Mouse (Mus musculus): Measurements from ENCODE around the gene Siva1.

- TF ChIP-seq EP300 (IDR thresholded peaks at IDR 0.05; ENCODE audit: low read length) (no peak), ZMIZ1 (IDR thresholded peaks at IDR 0.05; ENCODE audit: low read depth, low read length) (no peak), USF1 (IDR thresholded peaks at IDR 0.05; ENCODE audit: low read depth, low read length) (no peak), MEF2A (IDR thresholded peaks at IDR 0.05; ENCODE audit: borderline replicate concordance, low read depth, low read length) (no peak), MAX (IDR thresholded peaks at IDR 0.05; ENCODE audit: low read length) (no peak), KAT2A (IDR thresholded peaks at IDR 0.05; ENCODE audit: insufficient replicate concordance, low read length) (no peak), POLR2A (IDR thresholded peaks at IDR 0.05; ENCODE audit: low read depth, low read length) (no peak), CHD1 (IDR thresholded peaks at IDR 0.05; ENCODE audit: low read depth, low read length) (no peak), CTCF (conservative IDR thresholded peaks at IDR 0.05 in 1 of 2, IDR thresholded peaks at IDR 0.05 in 1 of 2; ENCODE audit: low read depth in 2 of 2, low read length in 2 of 2) (no peak), USF2 (conservative IDR thresholded peaks at IDR 0.05; ENCODE audit: low read depth, low read length) (no peak), ZC3H11A (IDR thresholded peaks at IDR 0.05; ENCODE audit: low read depth, low read length) (no peak), ZKSCAN1 (IDR thresholded peaks at IDR 0.05; ENCODE audit: borderline replicate concordance, low read depth, low read length) (no peak), SIN3A (IDR thresholded peaks at IDR 0.05; ENCODE audit: low read length) (no peak), NRF1 (IDR thresholded peaks at IDR 0.05; ENCODE audit: low read depth, low read length) (no peak)
Measured at GRCm38 (mm10) chr12:112604022-112604421, 40.5 kb upstream of the Siva1 start.
